Mouse (Mus musculus) liver, adult 2 months (tissue): ENCODE data around the gene Ust.

ENCODE experiments used
- CTCF ChIP-seq: fragments of 200-500 bp; IDR thresholded peaks from 2 replicates; pipeline ENCODE4 v1.5.1; 2011; ENCODE audit warnings: low read depth, low read length, control low read depth
- POLR2A ChIP-seq: fragments of 200-500 bp; IDR thresholded peaks from 2 replicates; pipeline ENCODE4 v1.6.1; 2011; ENCODE audit warnings: low read length, control low read depth; ENCODE audit not compliant: insufficient read depth; ENCODE audit errors: extremely low read depth

- TF ChIP-seq CTCF, result no peak
- no peak for TF ChIP-seq POLR2A
These were observed 26.6 kb downstream of the Ust start for GRCm38 (mm10) chr10:8491909-8492591.
